Mouse (Mus musculus) retina, embryonic 14.5 days (tissue): ENCODE results near the gene Gtpbp6.
A peak's percentile ranks its signal among the peaks of the same experiment; 100 is the strongest.
"Not testable (repeated sequence)": the region's sequence is repeated elsewhere in the genome, so short reads cannot be mapped to it uniquely, and the experiment has no call there.

ENCODE experiments used
- DNase-seq: peaks from one replicate; pipeline ENCODE4 v3.0.0-alpha.2; 2015; ENCODE audit warnings: low spot score

Gtpbp6 gene

GRCm38 (mm10) chr5:110099656-110100580, 8.1 kb downstream of the Gtpbp6 start, which contains the start of gene Plcxd1:
TSS of gene Plcxd1 (plus strand) at chr5:110099969.
- no peak for DNase-seq

- DNase-seq: no peak
These were observed 9.0 kb downstream of the Gtpbp6 start for GRCm38 (mm10) chr5:110098991-110099477.

GRCm38 (mm10) chr5:110094847-110095213, 13.2 kb downstream of the Gtpbp6 start:
- no peak for DNase-seq

GRCm38 (mm10) chr5:110094030-110094846, 13.8 kb downstream of the Gtpbp6 start, which contains the start of gene Gm35315:
TSS of gene Gm35315 (minus strand) at chr5:110094420.
- DNase-seq: peak; percentile 94

- no peak for DNase-seq
These were observed 16.5 kb downstream of the Gtpbp6 start for GRCm38 (mm10) chr5:110091546-110091945.

GRCm38 (mm10) chr5:110086161-110086866, 21.7 kb downstream of the Gtpbp6 start:
- no peak for DNase-seq

GRCm38 (mm10) chr5:110082961-110083360, 25.0 kb downstream of the Gtpbp6 start:
- DNase-seq: no peak

- DNase-seq: not testable (repeated sequence)
These were observed 35.6 kb downstream of the Gtpbp6 start, which contains the start of gene Gm17655 for GRCm38 (mm10) chr5:110072413-110072812. TSS of gene Gm17655 (minus strand) at chr5:110072513.

GRCm38 (mm10) chr5:110057637-110058408, 50.2 kb downstream of the Gtpbp6 start:
- DNase-seq: peak; percentile 83
